Mouse (Mus musculus) heart, embryonic 10.5 days (tissue): ENCODE data around the gene Zfp12. TPM values are rescaled to one million over a fixed set of nuclear protein-coding genes. Genes with fewer than 3 reads are reported as not detected.

ENCODE experiments used
- DNase-seq: peaks from one replicate; pipeline ENCODE4 v3.0.0-alpha.2; 2017; ENCODE audit warnings: low spot score
- H3K27ac ChIP-seq: fragments of 300-500 bp; sonication (generic); 2 replicates; pipeline ENCODE4 v1.5.1; 2016; ENCODE audit warnings: mild to moderate bottlenecking
- H3K27me3 ChIP-seq: fragments of 300-500 bp; sonication (generic); 2 replicates; pipeline ENCODE4 v1.6.1; 2016; ENCODE audit warnings: mild to moderate bottlenecking; ENCODE audit not compliant: poor library complexity, insufficient read depth, severe bottlenecking
- H3K36me3 ChIP-seq: fragments of 300-500 bp; sonication (generic); 2 replicates; pipeline ENCODE4 v1.6.1; 2016; ENCODE audit warnings: mild to moderate bottlenecking, moderate library complexity
- H3K4me1 ChIP-seq: fragments of 300-500 bp; sonication (generic); 2 replicates; pipeline ENCODE4 v1.6.1; 2016; ENCODE audit warnings: mild to moderate bottlenecking
- H3K4me3 ChIP-seq: fragments of 300-500 bp; sonication (generic); 2 replicates; pipeline ENCODE4 v1.5.1; 2016; ENCODE audit warnings: mild to moderate bottlenecking, moderate library complexity
- H3K9me3 ChIP-seq: fragments of 300-500 bp; sonication (generic); 2 replicates; pipeline ENCODE4 v1.6.1; 2016; ENCODE audit warnings: mild to moderate bottlenecking, moderate library complexity
- WGBS: fragments of 180-500 bp; shearing (Covaris S2); methylation state at CpG from one replicate; pipeline ENCODE4 v1.1.7; 2016; 5-methylcytosine and 5-hydroxymethylcytosine counted together
- polyA plus RNA-seq: library from polyadenylated mRNA; unstranded; fragments of >200 nt; fragmentation: Nextera tagmentation; extraction: Ambion mirVana; gene quantifications from 2 replicates; pipeline ENCODE4 v1.2.1, GENCODE M21; 2016

Zfp12 gene
- polyA plus RNA-seq, 1 experiment from 2014 or later: 11.7 TPM

- no peak for DNase-seq
- H3K27ac ChIP-seq: no peak overlapping the region
- peaks cover 81% of the 10 kb centered on the region for H3K27me3 ChIP-seq
- no peaks in the 10 kb centered on the region for H3K9me3 ChIP-seq
- H3K36me3 ChIP-seq: peaks cover 46% of the 10 kb centered on the region
- peak overlapping the region; percentile 58 for H3K4me3 ChIP-seq
- peaks cover 27% of the 10 kb centered on the region for H3K4me1 ChIP-seq
- 12% methylated on average over 18 of the region's 18 CpGs for WGBS
These were observed 17.8 kb downstream of the Zfp12 start for GRCm38 (mm10) chr5:143252791-143253185.

- DNase-seq: no peak
- peaks cover 41% of the 10 kb centered on the region for H3K36me3 ChIP-seq
- 3% methylated on average over 103 of the region's 103 CpGs for WGBS
- peaks cover 87% of the 10 kb centered on the region for H3K27me3 ChIP-seq
- no peak overlapping the region; the same call in 1 of the 2 replicates for H3K27ac ChIP-seq
- peak overlapping the region; percentile 58 for H3K4me3 ChIP-seq
- H3K4me1 ChIP-seq: peaks cover 27% of the 10 kb centered on the region
- H3K9me3 ChIP-seq: no peaks in the 10 kb centered on the region
These were observed 18.4 kb downstream of the Zfp12 start for GRCm38 (mm10) chr5:143253186-143253880.

- H3K9me3 ChIP-seq: no peaks in the 10 kb centered on the region
- peak overlapping the region; percentile 58 for H3K4me3 ChIP-seq
- 9% methylated on average over 81 of the region's 81 CpGs for WGBS
- H3K4me1 ChIP-seq: peaks cover 27% of the 10 kb centered on the region
- DNase-seq: no peak
- H3K36me3 ChIP-seq: peaks cover 40% of the 10 kb centered on the region
- peaks cover 93% of the 10 kb centered on the region for H3K27me3 ChIP-seq
- H3K27ac ChIP-seq: no peak overlapping the region
These were observed 19.0 kb downstream of the Zfp12 start for GRCm38 (mm10) chr5:143253881-143254486.

- WGBS: 2% methylated on average over 66 of the region's 66 CpGs
- no peak overlapping the region for H3K27ac ChIP-seq
- H3K4me1 ChIP-seq: peaks cover 27% of the 10 kb centered on the region
- H3K36me3 ChIP-seq: peaks cover 43% of the 10 kb centered on the region
- H3K4me3 ChIP-seq: peak overlapping the region; percentile 58
- H3K9me3 ChIP-seq: no peaks in the 10 kb centered on the region
- H3K27me3 ChIP-seq: peaks cover 97% of the 10 kb centered on the region
- no peak for DNase-seq
These were observed 19.6 kb downstream of the Zfp12 start for GRCm38 (mm10) chr5:143254487-143255130.

- WGBS: 10% methylated on average over 24 of the region's 24 CpGs
- peak overlapping the region; percentile 58 for H3K4me3 ChIP-seq
- no peak for DNase-seq
These were observed 20.2 kb downstream of the Zfp12 start for GRCm38 (mm10) chr5:143255131-143255519.

GRCm38 (mm10) chr5:143255802-143256201, 20.8 kb downstream of the Zfp12 start:
- H3K9me3 ChIP-seq: no peaks in the 10 kb centered on the region
- H3K4me3 ChIP-seq: no peak overlapping the region
- DNase-seq: no peak
- 76% methylated on average over 5 of the region's 5 CpGs for WGBS
- H3K4me1 ChIP-seq: peaks cover 27% of the 10 kb centered on the region
- peaks cover 93% of the 10 kb centered on the region for H3K27me3 ChIP-seq
- H3K27ac ChIP-seq: no peak overlapping the region
- H3K36me3 ChIP-seq: peaks cover 54% of the 10 kb centered on the region

More at GRCm38 (mm10) chr5:143255131-143255519, 20.2 kb downstream of the Zfp12 start:
- Histone ChIP-seq H3K27me3 (peaks cover 98% of the 10 kb centered on the region), H3K36me3 (peaks cover 48% of the 10 kb centered on the region), H3K9me3 (no peaks in the 10 kb centered on the region), H3K4me1 (peaks cover 27% of the 10 kb centered on the region), H3K27ac (no peak overlapping the region)

- WGBS: 82% methylated on average over 8 of the region's 8 CpGs
- Histone ChIP-seq H3K4me3 (no peak overlapping the region), H3K27me3 (peaks cover 50% of the 10 kb centered on the region), H3K9me3 (no peaks in the 10 kb centered on the region), H3K4me1 (no peaks in the 10 kb centered on the region), H3K27ac (no peak overlapping the region), H3K36me3 (peaks cover 64% of the 10 kb centered on the region)
- no peak for DNase-seq
These were observed 26.7 kb downstream of the Zfp12 start for GRCm38 (mm10) chr5:143261636-143262035.

- H3K36me3 ChIP-seq: peaks cover 49% of the 10 kb centered on the region
- 84% methylated on average over 10 of the region's 10 CpGs for WGBS
- DNase-seq: no peak
These were observed 29.7 kb downstream of the Zfp12 start for GRCm38 (mm10) chr5:143264689-143265088.

GRCm38 (mm10) chr5:143265409-143265808, 30.4 kb downstream of the Zfp12 start:
- H3K27me3 ChIP-seq: peaks cover 15% of the 10 kb centered on the region; the same call in 1 of the 2 replicates

More at GRCm38 (mm10) chr5:143264689-143265088, 29.7 kb downstream of the Zfp12 start:
- Histone ChIP-seq H3K9me3 (no peaks in the 10 kb centered on the region), H3K4me1 (peaks cover 11% of the 10 kb centered on the region), H3K27ac (no peak overlapping the region), H3K4me3 (no peak overlapping the region), H3K27me3 (peaks cover 19% of the 10 kb centered on the region)

GRCm38 (mm10) chr5:143266794-143267193, 31.8 kb downstream of the Zfp12 start:
- Histone ChIP-seq H3K36me3 (peaks cover 31% of the 10 kb centered on the region), H3K4me3 (no peak overlapping the region), H3K4me1 (peaks cover 23% of the 10 kb centered on the region), H3K27ac (no peak overlapping the region), H3K27me3 (peaks cover 15% of the 10 kb centered on the region; the same call in 1 of the 2 replicates), H3K9me3 (no peaks in the 10 kb centered on the region)
- 80% methylated on average over 6 of the region's 6 CpGs for WGBS
- no peak for DNase-seq

More at GRCm38 (mm10) chr5:143265409-143265808, 30.4 kb downstream of the Zfp12 start:
- WGBS: 55% methylated on average over 1 of the region's 1 CpGs
- peaks cover 15% of the 10 kb centered on the region for H3K4me1 ChIP-seq
- no peak overlapping the region for H3K4me3 ChIP-seq
- no peak for DNase-seq
- H3K36me3 ChIP-seq: peaks cover 42% of the 10 kb centered on the region
- no peaks in the 10 kb centered on the region for H3K9me3 ChIP-seq
- no peak overlapping the region for H3K27ac ChIP-seq

- 26% methylated on average over 8 of the region's 8 CpGs for WGBS
- peak overlapping the region; percentile 97 for H3K27ac ChIP-seq
These were observed 34.0 kb downstream of the Zfp12 start for GRCm38 (mm10) chr5:143268985-143269362.

GRCm38 (mm10) chr5:143269363-143270150, 34.6 kb downstream of the Zfp12 start, which contains the start of gene Zfp316:
Zfp316 (minus strand) TSS chr5:143270022.
- H3K4me3 ChIP-seq: peak within 1 kb of the TSS; percentile 97
- peaks cover 11% of the 10 kb centered on the region; the same call in 1 of the 2 replicates for H3K27me3 ChIP-seq
- DNase-seq: peak; percentile 83
- WGBS: under 1% methylated on average over 79 of the region's 79 CpGs
- H3K4me1 ChIP-seq: peaks cover 23% of the 10 kb centered on the region
- peak within 1 kb of the TSS; percentile 97 for H3K27ac ChIP-seq
- H3K36me3 ChIP-seq: peaks cover 4% of the 10 kb centered on the region; the same call in 1 of the 2 replicates
- H3K9me3 ChIP-seq: no peaks in the 10 kb centered on the region

More at GRCm38 (mm10) chr5:143268985-143269362, 34.0 kb downstream of the Zfp12 start:
- H3K27me3 ChIP-seq: 0 out of 2 replicates have a peak, but pooled peaks cover 8% of the 10 kb centered on the region
- peaks cover 10% of the 10 kb centered on the region for H3K36me3 ChIP-seq
- peak overlapping the region; percentile 97 for H3K4me3 ChIP-seq
- H3K9me3 ChIP-seq: no peaks in the 10 kb centered on the region
- no peak for DNase-seq
- H3K4me1 ChIP-seq: peaks cover 23% of the 10 kb centered on the region
